Mouse (Mus musculus): ENCODE measurements at regions not wholly inside any gene's neighbourhood (a gene's known extent, or its start where the extent isn't known, plus 50 kb on each side); places are given as distances from the start of the nearest gene placed in this dataset.

DNA sequence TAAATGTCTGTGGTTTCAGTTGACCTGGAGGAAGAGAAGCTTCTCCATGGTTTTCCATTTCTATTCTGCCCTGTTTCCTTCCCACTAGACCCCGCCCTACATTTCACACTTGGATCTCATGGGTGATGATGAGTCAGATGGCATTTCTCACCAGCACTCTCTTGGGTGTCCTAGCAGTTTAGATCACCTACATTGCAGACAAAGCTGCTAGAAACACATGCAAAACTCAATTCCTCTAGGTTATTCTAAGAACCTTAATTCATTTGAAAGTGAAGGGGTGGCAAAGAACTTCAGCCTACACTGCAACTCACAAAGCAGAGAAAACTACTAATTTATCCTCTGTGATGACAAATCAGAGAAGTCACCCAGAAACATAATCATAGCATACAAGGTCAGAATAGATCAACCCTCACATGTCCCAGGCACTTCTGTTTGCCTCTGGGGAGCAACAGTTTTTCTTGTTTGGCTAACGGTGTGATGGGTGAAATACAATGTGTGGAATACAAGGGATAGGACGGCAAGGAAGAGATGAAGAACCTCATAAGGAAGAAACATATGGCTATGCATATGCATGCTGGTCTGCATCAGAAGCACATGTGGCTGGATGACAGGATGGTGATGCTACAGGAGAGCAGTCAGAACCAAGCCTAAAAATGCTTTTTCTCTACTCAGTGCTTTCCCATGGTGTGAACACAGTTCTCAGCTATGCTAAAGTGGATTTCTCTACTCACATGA lies 990.7 kb upstream of the Kif18a start:
- peak; percentile 53 to 70 for DNase-seq (ENCODE audit: low spot score in 2 of 2)

DNA sequence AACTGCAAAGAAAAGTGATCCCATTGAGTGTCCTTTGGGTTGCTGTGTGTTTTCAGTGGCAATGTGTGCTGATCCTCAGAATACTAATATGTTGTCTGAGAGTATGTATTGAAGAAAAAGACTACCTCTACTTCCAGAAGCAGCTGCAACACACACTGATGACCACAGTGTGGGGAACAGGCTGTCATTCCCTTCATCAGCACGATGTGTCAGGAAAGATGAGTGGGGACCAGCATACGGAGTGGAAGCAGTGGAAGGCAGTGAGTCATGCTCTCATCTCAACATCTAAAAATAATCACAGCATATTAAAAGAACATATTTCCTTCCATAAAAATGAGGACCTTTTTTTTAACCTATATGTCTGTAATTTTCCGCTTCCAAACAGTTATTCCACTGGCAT lies 977.8 kb upstream of the Kif18a start:
- peak; percentile 17 to 24 for DNase-seq (ENCODE audit: low spot score in 2 of 2)
